Mouse (Mus musculus) urinary bladder, postnatal 4 days (tissue): ENCODE measurements around the gene Eva1b.
A peak's percentile ranks its signal among the peaks of the same experiment; 100 is the strongest.
"Not testable (repeated sequence)": the region's sequence is repeated elsewhere in the genome, so short reads cannot be mapped to it uniquely, and the experiment has no call there.

Experiments used
- DNase-seq, 2 experiments: peaks; one replicate each; pipeline ENCODE4 v3.0.0; 2021 to 2022; ENCODE audit warnings: low spot score in 2 of 2

Eva1b gene

GRCm38 (mm10) chr4:126155869-126156268 is 8.3 kb downstream of the Eva1b start:
- no peak for DNase-seq

GRCm38 (mm10) chr4:126156617-126157016 is 9.1 kb downstream of the Eva1b start:
- DNase-seq, result no peak

GRCm38 (mm10) chr4:126157562-126157961 is 10.0 kb downstream of the Eva1b start:
- DNase-seq, result no peak

GRCm38 (mm10) chr4:126159455-126159854 is 11.9 kb downstream of the Eva1b start:
- no peak for DNase-seq

GRCm38 (mm10) chr4:126160981-126161380 is 13.4 kb downstream of the Eva1b start:
- no peak for DNase-seq

- DNase-seq, result no peak
These were observed 13.9 kb downstream of the Eva1b start for GRCm38 (mm10) chr4:126161456-126161855.

- no peak for DNase-seq
These were observed 14.4 kb downstream of the Eva1b start for GRCm38 (mm10) chr4:126161986-126162385.

GRCm38 (mm10) chr4:126162544-126163066 is 15.1 kb downstream of the Eva1b start:
- DNase-seq, result peak; percentile 91 to 93

GRCm38 (mm10) chr4:126163067-126163659 is 15.6 kb downstream of the Eva1b start, which contains the start of gene Sh3d21:
Sh3d21 (minus strand) TSS chr4:126163491.
- DNase-seq, result no peak

GRCm38 (mm10) chr4:126163685-126164084 is 16.1 kb downstream of the Eva1b start:
- no peak for DNase-seq

- DNase-seq, result not testable (repeated sequence)
These were observed 17.5 kb downstream of the Eva1b start for GRCm38 (mm10) chr4:126165092-126165491.

GRCm38 (mm10) chr4:126166084-126166483 is 18.5 kb downstream of the Eva1b start:
- DNase-seq, result no peak

GRCm38 (mm10) chr4:126168851-126169250 is 21.3 kb downstream of the Eva1b start:
- no peak for DNase-seq

GRCm38 (mm10) chr4:126170737-126171136 is 23.2 kb downstream of the Eva1b start:
- DNase-seq, result not testable (repeated sequence)

GRCm38 (mm10) chr4:126173800-126174199 is 26.3 kb downstream of the Eva1b start:
- DNase-seq, result no peak

- not testable (repeated sequence) for DNase-seq
These were observed 28.4 kb downstream of the Eva1b start for GRCm38 (mm10) chr4:126175980-126176379.

- DNase-seq, result no peak
These were observed 33.8 kb downstream of the Eva1b start for GRCm38 (mm10) chr4:126181170-126181957.

- DNase-seq, result no peak
These were observed 35.5 kb downstream of the Eva1b start for GRCm38 (mm10) chr4:126183034-126183433.

GRCm38 (mm10) chr4:126187096-126187495 is 39.6 kb downstream of the Eva1b start:
- no peak for DNase-seq

GRCm38 (mm10) chr4:126190636-126191035 is 43.1 kb downstream of the Eva1b start:
- DNase-seq, result no peak

- DNase-seq, result no peak
These were observed 46.7 kb downstream of the Eva1b start for GRCm38 (mm10) chr4:126194216-126194615.

GRCm38 (mm10) chr4:126194916-126195315 is 47.4 kb downstream of the Eva1b start:
- DNase-seq, result no peak

- DNase-seq, result no peak
These were observed 49.9 kb downstream of the Eva1b start for GRCm38 (mm10) chr4:126197485-126197884.
